Mouse (Mus musculus): ENCODE data around the gene Eno1.
A peak's percentile ranks its signal among the peaks of the same experiment; 100 is the strongest.
"Not testable (repeated sequence)": the region's sequence is repeated elsewhere in the genome, so short reads cannot be mapped to it uniquely, and the experiment has no call there.

Gene Eno1

GRCm38 (mm10) chr4:150281018-150281761 is 44.7 kb downstream of the Eno1 start, which contains the start of gene Rere:
Gene Rere (plus strand): TSS chr4:150281646.
- peak; percentile 95 for DNase-seq (ENCODE audit: low read depth, low spot score)

GRCm38 (mm10) chr4:150281891-150282630 is 45.5 kb downstream of the Eno1 start:
- no peak for DNase-seq (ENCODE audit: low read depth, low spot score)

GRCm38 (mm10) chr4:150282631-150283334 is 46.3 kb downstream of the Eno1 start:
- no peak for DNase-seq (ENCODE audit: low read depth, low spot score)

GRCm38 (mm10) chr4:150283335-150283638 is 46.8 kb downstream of the Eno1 start:
- DNase-seq (ENCODE audit: low read depth, low spot score), result no peak

- DNase-seq (ENCODE audit: low read depth, low spot score), result peak; percentile 45
These were observed 47.5 kb downstream of the Eno1 start for GRCm38 (mm10) chr4:150283993-150284392.

- DNase-seq (ENCODE audit: low read depth, low spot score), result no peak
These were observed 50.5 kb downstream of the Eno1 start for GRCm38 (mm10) chr4:150286980-150287379.

GRCm38 (mm10) chr4:150287463-150287862 is 50.9 kb downstream of the Eno1 start:
- DNase-seq (ENCODE audit: low read depth, low spot score), result not testable (repeated sequence)

- peak; percentile 48 for DNase-seq (ENCODE audit: low read depth, low spot score)
These were observed 55.4 kb downstream of the Eno1 start for GRCm38 (mm10) chr4:150291900-150292299.

- DNase-seq (ENCODE audit: low read depth, low spot score), result no peak
These were observed 58.3 kb downstream of the Eno1 start for GRCm38 (mm10) chr4:150294870-150295269.

- DNase-seq (ENCODE audit: low read depth, low spot score), result peak; percentile 78
These were observed 59.4 kb downstream of the Eno1 start for GRCm38 (mm10) chr4:150295966-150296365.
